Mouse (Mus musculus) erythroblast, embryonic 14.5 days (primary cell): ENCODE data around the gene Camk2d. TPM values are rescaled to one million over a fixed set of nuclear protein-coding genes. Genes with fewer than 3 reads are reported as not detected.

Experiments used
- H3K27me3 ChIP-seq: 2 replicates; pipeline ENCODE4 v1.6.1; 2012; ENCODE audit warnings: inconsistent platforms; ENCODE audit not compliant: control insufficient read depth
- H3K36me3 ChIP-seq: 2 replicates; pipeline ENCODE4 v1.6.1; 2012; ENCODE audit warnings: mild to moderate bottlenecking, inconsistent platforms; ENCODE audit not compliant: control insufficient read depth
- H3K4me1 ChIP-seq: 2 replicates; pipeline ENCODE4 v1.6.1; 2012; ENCODE audit warnings: inconsistent platforms; ENCODE audit not compliant: control insufficient read depth
- H3K4me3 ChIP-seq: replicated peaks from 2 replicates; pipeline ENCODE3; 2012; ENCODE audit warnings: moderate library complexity, mild to moderate bottlenecking, inconsistent platforms
- H3K9me3 ChIP-seq: 2 replicates; pipeline ENCODE4 v1.6.1; 2012; ENCODE audit warnings: low read length, inconsistent platforms, mixed read lengths; ENCODE audit not compliant: control insufficient read depth
- GATA1 ChIP-seq: IDR thresholded peaks from 2 replicates; pipeline ENCODE4 v1.6.1; 2012; ENCODE audit warnings: low read length, inconsistent platforms, mixed read lengths
- TAL1 ChIP-seq: IDR thresholded peaks from 3 replicates; pipeline ENCODE4 v1.6.1; 2012; ENCODE audit warnings: low read length, inconsistent platforms, mixed read lengths
- polyA plus RNA-seq: library from polyadenylated mRNA; stranded (reverse); fragments of >175 nt; gene quantifications from 2 replicates; pipeline ENCODE4 v1.2.3, GENCODE M21; 2012

Camk2d gene
- polyA plus RNA-seq, 1 experiment, result not detected

DNA sequence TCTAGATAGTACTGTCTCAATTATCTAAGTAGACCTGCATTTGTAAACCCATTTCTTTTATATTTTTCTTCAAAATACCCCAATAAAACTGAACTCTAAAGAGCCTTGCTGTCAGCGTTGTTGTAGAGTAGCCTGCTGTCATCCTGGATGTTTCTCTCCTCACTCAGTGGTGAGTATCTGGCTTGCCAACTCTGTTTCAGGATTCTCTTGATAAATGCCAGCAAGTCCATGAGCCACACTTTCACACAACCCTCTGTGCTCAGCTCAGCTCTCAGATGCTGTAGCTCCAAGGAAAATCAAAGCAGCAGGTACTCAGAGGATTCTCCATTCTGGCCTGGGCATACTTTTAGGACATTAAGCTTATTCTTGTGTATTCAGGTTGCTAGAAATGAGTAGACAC, 109.4 kb downstream of the Camk2d start:
- Histone ChIP-seq H3K9me3 (peaks cover 2% of the 10 kb centered on the region; the same call in 1 of the 2 replicates), H3K4me3 (no peak overlapping the region), H3K4me1 (no peaks in the 10 kb centered on the region), H3K36me3 (no peaks in the 10 kb centered on the region), H3K27me3 (no peaks in the 10 kb centered on the region)
- no peak for TF ChIP-seq GATA1
- no peak for TF ChIP-seq TAL1

- Histone ChIP-seq H3K36me3 (no peaks in the 10 kb centered on the region), H3K4me1 (no peaks in the 10 kb centered on the region), H3K9me3 (0 out of 2 replicates have a peak, but pooled peaks cover under 1% of the 10 kb centered on the region), H3K27me3 (no peaks in the 10 kb centered on the region), H3K4me3 (no peak overlapping the region)
- TF ChIP-seq TAL1 (no peak), GATA1 (no peak)
Observed at GRCm38 (mm10) chr3:126714281-126714680, 118.2 kb downstream of the Camk2d start.

DNA sequence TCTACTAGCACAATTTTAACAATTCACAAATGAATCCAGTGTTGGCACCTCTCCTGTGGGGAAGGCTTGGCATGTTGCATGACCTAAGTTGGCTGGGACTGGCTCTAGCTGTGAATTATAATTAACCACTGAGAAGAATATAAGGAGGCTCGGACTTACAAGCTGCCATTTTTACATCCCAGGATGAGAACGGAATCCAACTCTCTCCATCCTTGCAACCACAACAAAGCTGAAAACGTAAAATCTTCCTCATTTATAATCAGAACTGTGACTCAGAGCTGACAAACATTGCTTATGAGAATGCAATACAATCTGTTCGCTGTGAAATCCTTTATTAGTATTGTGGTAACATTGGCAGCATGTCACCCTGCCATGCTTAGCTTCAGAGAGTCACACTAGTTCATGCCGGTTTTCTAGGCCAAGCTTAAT, 126.9 kb downstream of the Camk2d start:
- Histone ChIP-seq H3K9me3 (no peaks in the 10 kb centered on the region), H3K36me3 (no peaks in the 10 kb centered on the region), H3K27me3 (no peaks in the 10 kb centered on the region), H3K4me1 (no peaks in the 10 kb centered on the region), H3K4me3 (no peak overlapping the region)
- no peak for TF ChIP-seq GATA1
- TF ChIP-seq TAL1, result no peak

- H3K27me3 ChIP-seq, result no peaks in the 10 kb centered on the region
- H3K4me1 ChIP-seq, result no peaks in the 10 kb centered on the region
- no peaks in the 10 kb centered on the region for H3K9me3 ChIP-seq
- H3K36me3 ChIP-seq, result no peaks in the 10 kb centered on the region
- no peak overlapping the region for H3K4me3 ChIP-seq
- TF ChIP-seq GATA1, result no peak
Observed at GRCm38 (mm10) chr3:126723458-126723857, 127.4 kb downstream of the Camk2d start.

- Histone ChIP-seq H3K4me1 (no peaks in the 10 kb centered on the region), H3K27me3 (no peaks in the 10 kb centered on the region), H3K9me3 (no peaks in the 10 kb centered on the region), H3K36me3 (no peaks in the 10 kb centered on the region), H3K4me3 (no peak overlapping the region)
- no peak for TF ChIP-seq TAL1
- no peak for TF ChIP-seq GATA1
Observed at GRCm38 (mm10) chr3:126725647-126726046, 129.5 kb downstream of the Camk2d start.

- Histone ChIP-seq H3K9me3 (no peaks in the 10 kb centered on the region), H3K4me3 (no peak overlapping the region), H3K4me1 (no peaks in the 10 kb centered on the region), H3K36me3 (no peaks in the 10 kb centered on the region), H3K27me3 (no peaks in the 10 kb centered on the region)
- TF ChIP-seq GATA1 (no peak), TAL1 (no peak)
Observed at GRCm38 (mm10) chr3:126727387-126727786, 131.3 kb downstream of the Camk2d start.

- TF ChIP-seq GATA1 (no peak), TAL1 (no peak)
- Histone ChIP-seq H3K27me3 (no peaks in the 10 kb centered on the region), H3K9me3 (no peaks in the 10 kb centered on the region), H3K4me3 (no peak overlapping the region), H3K4me1 (no peaks in the 10 kb centered on the region), H3K36me3 (no peaks in the 10 kb centered on the region)
Observed at GRCm38 (mm10) chr3:126730411-126730810, 134.3 kb downstream of the Camk2d start.

DNA sequence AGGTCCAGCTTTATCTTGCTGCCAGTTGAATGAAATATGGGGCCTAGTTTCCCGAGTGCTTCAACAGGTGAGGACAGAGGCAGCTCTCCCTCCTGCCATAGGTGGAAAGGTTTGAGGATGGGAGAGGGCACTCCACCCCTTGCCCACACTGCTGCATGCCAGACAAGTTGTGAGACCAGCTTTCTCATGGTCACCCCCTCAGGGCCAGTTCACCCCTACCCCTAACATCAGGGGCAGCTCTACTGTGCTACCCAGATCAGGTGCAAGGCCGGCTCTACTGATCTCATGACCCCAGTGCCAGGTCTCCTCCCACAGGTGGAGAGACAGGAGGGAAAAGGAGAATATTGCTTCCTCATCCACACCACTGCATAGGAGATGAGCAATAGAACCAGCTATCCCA, 136.2 kb downstream of the Camk2d start:
- no peaks in the 10 kb centered on the region for H3K27me3 ChIP-seq
- H3K4me1 ChIP-seq, result no peaks in the 10 kb centered on the region
- no peaks in the 10 kb centered on the region for H3K36me3 ChIP-seq
- H3K4me3 ChIP-seq, result no peak overlapping the region
- no peaks in the 10 kb centered on the region for H3K9me3 ChIP-seq
- TF ChIP-seq TAL1 (no peak), GATA1 (no peak)

- no peaks in the 10 kb centered on the region for H3K27me3 ChIP-seq
- no peaks in the 10 kb centered on the region for H3K4me1 ChIP-seq
- H3K36me3 ChIP-seq, result no peaks in the 10 kb centered on the region
- H3K4me3 ChIP-seq, result no peak overlapping the region
- no peaks in the 10 kb centered on the region for H3K9me3 ChIP-seq
- no peak for TF ChIP-seq GATA1
- no peak for TF ChIP-seq TAL1
Observed at GRCm38 (mm10) chr3:126734533-126734932, 138.4 kb downstream of the Camk2d start.

DNA sequence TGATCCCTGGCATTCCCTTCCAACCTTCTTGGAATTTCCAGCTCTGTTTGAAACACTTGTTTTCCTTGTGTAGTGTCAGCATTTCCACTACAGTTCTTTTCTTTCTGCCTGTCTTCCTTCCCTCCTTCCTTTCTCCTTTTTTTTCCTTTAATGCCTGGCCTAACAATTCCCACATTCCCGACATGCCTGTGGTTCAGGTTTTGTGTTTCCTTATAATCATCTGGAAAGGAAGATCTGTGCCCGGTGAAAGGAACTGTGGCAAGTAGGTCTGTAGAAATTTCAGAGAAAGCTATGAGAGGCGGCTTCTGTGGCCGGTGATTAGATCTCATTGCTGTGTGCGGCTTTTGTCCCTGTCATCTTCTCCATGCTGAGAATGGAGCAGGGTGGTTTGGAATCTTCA, 139.1 kb downstream of the Camk2d start:
- H3K4me1 ChIP-seq, result no peaks in the 10 kb centered on the region
- H3K36me3 ChIP-seq, result no peaks in the 10 kb centered on the region
- TF ChIP-seq TAL1 (no peak), GATA1 (no peak)
- H3K4me3 ChIP-seq, result no peak overlapping the region
- H3K27me3 ChIP-seq, result no peaks in the 10 kb centered on the region
- no peaks in the 10 kb centered on the region for H3K9me3 ChIP-seq
